Mouse (Mus musculus): ENCODE data around the gene Gm10775.

Gene Gm10775

GRCm38 (mm10) chr13:65259239-65259638 is at the start of gene Gm10775:
Gm10775 (plus strand) TSS chr13:65259539.
- no peak for DNase-seq (ENCODE audit: low read depth, low spot score)

- DNase-seq (ENCODE audit: low read depth, low spot score) = no peak
Measured at GRCm38 (mm10) chr13:65225945-65226344, 33.4 kb upstream of the Gm10775 start.

- no peak for DNase-seq (ENCODE audit: low read depth, low spot score)
Measured at GRCm38 (mm10) chr13:65226657-65227056, 32.7 kb upstream of the Gm10775 start.

GRCm38 (mm10) chr13:65237211-65237610 is 22.1 kb upstream of the Gm10775 start:
- DNase-seq (ENCODE audit: low read depth, low spot score) = no peak

- peak; percentile 94 for DNase-seq (ENCODE audit: low read depth, low spot score)
Measured at GRCm38 (mm10) chr13:65240509-65241098, 18.7 kb upstream of the Gm10775 start.

DNA sequence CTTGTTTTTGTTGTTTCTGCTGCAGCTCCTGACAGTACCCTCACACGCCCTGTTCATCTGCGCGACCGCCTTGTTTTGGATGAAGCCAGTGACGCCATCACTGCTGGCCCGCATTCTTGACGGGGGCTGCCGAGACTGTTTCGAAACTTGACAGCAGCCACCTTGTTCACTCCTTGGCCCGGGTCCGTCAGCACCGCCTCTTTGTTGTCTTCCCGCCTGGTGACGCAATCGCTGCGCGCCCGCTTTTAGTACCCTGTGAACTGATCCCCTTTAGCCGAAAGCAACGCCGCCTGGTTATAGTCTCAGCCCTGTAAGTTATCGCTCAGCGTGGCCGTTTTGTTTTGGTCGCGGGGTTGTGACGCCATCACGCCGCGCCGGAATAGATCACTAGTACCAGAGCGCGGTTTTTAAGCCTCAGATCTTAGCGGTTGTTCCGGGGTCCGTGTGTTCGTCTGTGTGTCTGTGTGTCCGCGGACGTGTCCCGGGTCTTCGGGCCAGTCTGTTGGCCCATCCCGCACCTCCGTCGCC is 18.2 kb upstream of the Gm10775 start:
- DNase-seq (ENCODE audit: low read depth, low spot score) = peak; percentile 89

DNA sequence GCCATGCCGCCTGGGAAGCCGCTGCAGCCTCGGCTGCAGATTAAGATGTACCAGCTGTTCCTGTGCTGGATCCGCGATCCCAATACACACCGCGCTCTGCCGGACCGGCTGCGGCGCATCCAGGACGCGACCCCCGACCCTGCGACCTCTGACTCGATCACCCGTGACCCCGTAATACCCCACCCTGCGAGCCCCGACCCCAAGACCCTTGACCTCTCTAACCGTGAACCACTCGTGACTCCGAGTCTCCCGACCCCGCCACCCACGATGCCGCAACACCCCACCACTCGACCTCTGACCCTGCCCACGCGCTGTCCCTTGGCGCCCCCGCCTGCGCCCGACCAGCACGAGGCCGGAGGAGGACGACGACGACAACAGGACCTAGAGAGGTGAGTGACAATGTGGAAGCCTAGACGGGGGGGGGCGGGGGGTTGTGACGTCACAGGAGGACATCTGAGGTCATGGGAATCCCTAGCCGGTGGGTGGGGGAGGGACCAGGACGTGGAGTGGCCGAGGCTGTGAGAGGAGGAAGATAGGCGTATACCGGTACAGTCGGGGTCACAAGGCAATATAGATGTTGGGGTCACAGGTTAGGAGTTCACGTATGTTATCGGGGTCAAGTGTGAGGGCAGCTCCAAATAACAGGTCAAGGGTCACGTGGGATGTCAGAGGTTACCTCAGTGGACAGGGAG is 17.6 kb upstream of the Gm10775 start:
- no peak for DNase-seq (ENCODE audit: low read depth, low spot score)

GRCm38 (mm10) chr13:65242319-65242787 is 17.0 kb upstream of the Gm10775 start:
- DNase-seq (ENCODE audit: low read depth, low spot score) = no peak

DNA sequence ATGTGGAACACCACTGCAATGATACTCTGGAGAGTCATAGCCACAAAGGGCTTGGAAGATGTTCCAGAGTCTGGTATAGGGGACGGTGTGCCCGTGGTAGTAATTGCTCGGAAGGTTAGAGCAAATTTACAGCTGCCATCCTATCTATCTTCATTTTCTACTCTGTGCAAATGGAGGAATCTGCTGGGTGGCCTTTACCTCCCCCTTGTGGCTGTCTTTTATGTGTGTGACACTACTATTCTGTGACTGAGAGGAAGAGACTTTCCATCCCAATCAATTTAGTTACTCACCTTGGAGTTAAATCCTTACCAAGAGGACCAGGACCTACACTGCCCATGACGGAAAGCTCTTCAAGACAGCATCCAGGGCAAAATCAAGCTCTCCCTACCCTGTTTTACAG is 16.1 kb upstream of the Gm10775 start:
- no peak for DNase-seq (ENCODE audit: low read depth, low spot score)

- DNase-seq (ENCODE audit: low read depth, low spot score) = no peak
Measured at GRCm38 (mm10) chr13:65258175-65258954, 974 bp upstream of the Gm10775 start.

DNA sequence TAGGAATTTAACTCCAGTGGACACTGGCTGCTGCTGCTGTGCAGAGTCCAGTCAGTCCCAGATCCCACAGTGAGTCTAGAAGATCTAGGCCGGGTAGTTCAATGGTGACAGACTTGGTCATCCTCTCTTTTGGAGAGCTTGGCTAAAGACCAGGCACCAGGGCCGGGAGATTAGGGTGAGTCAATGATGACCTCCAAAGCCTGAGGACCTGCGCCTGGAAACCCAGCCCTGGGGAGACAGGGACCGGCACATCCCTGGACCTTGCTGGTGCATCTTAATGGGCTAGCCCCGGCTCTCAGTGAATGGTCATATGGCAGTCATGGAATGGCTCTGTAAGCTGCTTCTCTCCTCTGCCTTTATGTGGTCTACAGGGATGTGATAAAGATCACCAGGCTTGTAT is 2.7 kb downstream of the Gm10775 start:
- DNase-seq (ENCODE audit: low read depth, low spot score) = no peak

GRCm38 (mm10) chr13:65277994-65278382 is 18.6 kb downstream of the Gm10775 start:
- no peak for DNase-seq (ENCODE audit: low read depth, low spot score)

GRCm38 (mm10) chr13:65278383-65279341 is 19.3 kb downstream of the Gm10775 start, which contains the start of gene Zfp369:
Zfp369 (plus strand) TSS chr13:65278814.
- peak; percentile 79 for DNase-seq (ENCODE audit: low read depth, low spot score)

DNA sequence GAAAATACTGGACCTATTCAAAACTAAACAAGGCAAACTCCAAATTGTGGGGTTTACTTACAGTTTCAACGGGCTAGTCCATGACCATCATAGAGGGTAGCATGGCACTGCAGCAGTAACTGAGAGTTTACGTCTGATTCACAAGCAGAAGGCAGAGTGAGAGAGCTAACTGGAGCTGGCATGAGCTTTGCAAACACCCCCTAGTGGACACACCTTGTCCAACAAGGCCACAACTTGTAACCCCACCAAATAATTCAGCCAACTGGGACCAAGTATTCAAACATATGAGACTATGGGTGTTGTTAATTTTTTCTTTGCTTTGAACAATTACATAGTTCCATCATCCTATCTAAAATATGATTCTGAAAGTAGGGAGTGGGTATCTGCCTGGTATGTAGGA is 27.4 kb downstream of the Gm10775 start:
- no peak for DNase-seq (ENCODE audit: low read depth, low spot score)

DNA sequence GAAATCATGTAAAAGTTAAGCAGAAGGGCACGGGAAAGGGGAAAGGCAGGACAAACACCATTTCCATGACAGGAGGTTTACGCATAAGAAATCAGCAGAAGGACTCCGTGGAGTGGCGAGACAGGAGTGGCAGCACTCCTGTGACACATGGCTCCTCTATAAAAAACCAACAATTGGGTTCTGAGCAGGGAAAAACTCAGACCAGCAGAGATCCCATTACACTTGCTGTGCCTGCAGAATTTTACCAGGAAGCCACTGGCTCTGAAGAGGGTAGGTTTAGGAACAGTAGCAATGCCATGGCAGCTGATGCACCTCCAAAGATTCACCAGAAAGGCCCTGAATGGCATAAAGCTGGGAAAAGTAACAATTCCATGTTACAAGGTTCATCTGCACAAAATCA is 37.0 kb downstream of the Gm10775 start:
- DNase-seq (ENCODE audit: low read depth, low spot score) = no peak

Data from retina, adult 2 months (tissue).